Mouse (Mus musculus): ENCODE results near the gene Dcdc2c.

- no peak for TF ChIP-seq CTCF (IDR thresholded peaks at IDR 0.05)
- TF ChIP-seq EP300 (IDR thresholded peaks at IDR 0.05; ENCODE audit: insufficient read depth, low read depth, low read length): no peak
- TF ChIP-seq POLR2A (IDR thresholded peaks at IDR 0.05; ENCODE audit: insufficient read depth, low read depth, low read length): no peak
Measured at GRCm38 (mm10) chr12:28598526-28598991, 46.4 kb upstream of the Dcdc2c start.
